Mouse (Mus musculus) embryonic fibroblast, embryonic 13.5 days (primary cell): ENCODE measurements around the gene Adgrl3. TPM values are rescaled to one million over a fixed set of nuclear protein-coding genes. Genes with fewer than 3 reads are reported as not detected.

ENCODE experiments used
- H3K27ac ChIP-seq: 2 replicates; pipeline ENCODE4 v1.5.1; 2012; ENCODE audit warnings: low read length, control low read depth, inconsistent platforms; ENCODE audit not compliant: insufficient read depth
- H3K4me1 ChIP-seq: 2 replicates; pipeline ENCODE4 v1.6.1; 2011; ENCODE audit warnings: low read length; ENCODE audit not compliant: control insufficient read depth, insufficient read depth
- H3K4me3 ChIP-seq: 2 replicates; pipeline ENCODE4 v1.5.1; 2011; ENCODE audit warnings: mild to moderate bottlenecking, control low read depth, low read length; ENCODE audit not compliant: insufficient read depth
- CTCF ChIP-seq: IDR thresholded peaks from 2 replicates; pipeline ENCODE4 v1.5.1; 2011; ENCODE audit warnings: mild to moderate bottlenecking, control low read depth, low read length, moderate library complexity, borderline replicate concordance; ENCODE audit not compliant: insufficient read depth
- POLR2A ChIP-seq: IDR thresholded peaks from 2 replicates; pipeline ENCODE4 v1.6.1; 2011; ENCODE audit warnings: low read depth, mild to moderate bottlenecking, control low read depth, low read length, moderate library complexity
- polyA plus RNA-seq: library from polyadenylated mRNA; stranded (reverse); fragments of >200 nt; gene quantifications from 2 replicates; pipeline ENCODE4 v1.2.4, GENCODE M21; 2011; ENCODE audit warnings: low read depth; ENCODE audit not compliant: missing spikeins, insufficient read length

Gene Adgrl3
- polyA plus RNA-seq, 1 experiment: 35.9 TPM

- Histone ChIP-seq H3K27ac (no peak overlapping the region), H3K4me3 (no peak overlapping the region), H3K4me1 (no peaks in the 10 kb centered on the region)
- TF ChIP-seq POLR2A (no peak), CTCF (no peak)
Measured at GRCm38 (mm10) chr5:81037091-81037490, 17.2 kb downstream of the Adgrl3 start.

- Histone ChIP-seq H3K4me3 (no peak overlapping the region), H3K4me1 (no peaks in the 10 kb centered on the region), H3K27ac (no peak overlapping the region)
- TF ChIP-seq POLR2A (no peak), CTCF (no peak)
Measured at GRCm38 (mm10) chr5:81043875-81044274, 23.9 kb downstream of the Adgrl3 start.

GRCm38 (mm10) chr5:81046128-81046527, 26.2 kb downstream of the Adgrl3 start:
- no peak overlapping the region for H3K4me3 ChIP-seq
- no peak overlapping the region for H3K27ac ChIP-seq
- TF ChIP-seq CTCF (no peak), POLR2A (no peak)
- H3K4me1 ChIP-seq: no peaks in the 10 kb centered on the region

GRCm38 (mm10) chr5:81054628-81055027, 34.7 kb downstream of the Adgrl3 start:
- TF ChIP-seq POLR2A (no peak), CTCF (no peak)
- no peak overlapping the region for H3K27ac ChIP-seq
- H3K4me1 ChIP-seq: no peaks in the 10 kb centered on the region
- no peak overlapping the region for H3K4me3 ChIP-seq

- no peak overlapping the region for H3K27ac ChIP-seq
- no peaks in the 10 kb centered on the region for H3K4me1 ChIP-seq
- no peak for TF ChIP-seq POLR2A
- no peak for TF ChIP-seq CTCF
- H3K4me3 ChIP-seq: no peak overlapping the region
Measured at GRCm38 (mm10) chr5:81055253-81055652, 35.3 kb downstream of the Adgrl3 start.

- Histone ChIP-seq H3K4me3 (no peak overlapping the region), H3K4me1 (peaks cover 2% of the 10 kb centered on the region), H3K27ac (no peak overlapping the region)
- TF ChIP-seq CTCF (no peak), POLR2A (no peak)
Measured at GRCm38 (mm10) chr5:81058122-81058521, 38.2 kb downstream of the Adgrl3 start.

- H3K4me1 ChIP-seq: peaks cover 2% of the 10 kb centered on the region
- no peak overlapping the region for H3K4me3 ChIP-seq
- no peak for TF ChIP-seq CTCF
- TF ChIP-seq POLR2A: no peak
- no peak overlapping the region for H3K27ac ChIP-seq
Measured at GRCm38 (mm10) chr5:81060950-81061349, 41.0 kb downstream of the Adgrl3 start.

- H3K4me1 ChIP-seq: peaks cover 2% of the 10 kb centered on the region
- no peak overlapping the region for H3K27ac ChIP-seq
- H3K4me3 ChIP-seq: no peak overlapping the region
- no peak for TF ChIP-seq CTCF
- TF ChIP-seq POLR2A: no peak
Measured at GRCm38 (mm10) chr5:81061386-81061785, 41.4 kb downstream of the Adgrl3 start.

- no peak overlapping the region for H3K27ac ChIP-seq
- peaks cover 2% of the 10 kb centered on the region for H3K4me1 ChIP-seq
- H3K4me3 ChIP-seq: no peak overlapping the region
- TF ChIP-seq POLR2A (no peak), CTCF (no peak)
Measured at GRCm38 (mm10) chr5:81064026-81064425, 44.1 kb downstream of the Adgrl3 start.

- no peaks in the 10 kb centered on the region; the same call in 1 of the 2 replicates for H3K4me1 ChIP-seq
- TF ChIP-seq CTCF: no peak
- no peak overlapping the region for H3K4me3 ChIP-seq
- no peak overlapping the region for H3K27ac ChIP-seq
Measured at GRCm38 (mm10) chr5:81068173-81068572, 48.2 kb downstream of the Adgrl3 start.

- no peak for TF ChIP-seq POLR2A
- H3K27ac ChIP-seq: no peak overlapping the region
- H3K4me1 ChIP-seq: no peaks in the 10 kb centered on the region; the same call in 1 of the 2 replicates
- H3K4me3 ChIP-seq: no peak overlapping the region
Measured at GRCm38 (mm10) chr5:81068839-81069238, 48.9 kb downstream of the Adgrl3 start.
